Mouse (Mus musculus) embryo, embryonic 11.5 days (tissue): ENCODE data around the gene Gm10260.

Experiments used
- DNase-seq: peaks from one replicate; pipeline ENCODE4 v3.0.0-alpha.2; 2012; ENCODE audit warnings: low read depth, low spot score

Gene Gm10260

GRCm38 (mm10) chr13:97760532-97760931 lies at the start of gene Gm10260:
TSS of gene Gm10260 (minus strand) at chr13:97760632.
- no peak for DNase-seq

- no peak for DNase-seq
Measured at GRCm38 (mm10) chr13:97809828-97810227, 49.4 kb upstream of the Gm10260 start.

GRCm38 (mm10) chr13:97805907-97806306 lies 45.5 kb upstream of the Gm10260 start:
- DNase-seq: no peak

GRCm38 (mm10) chr13:97802386-97802785 lies 42.0 kb upstream of the Gm10260 start:
- DNase-seq: no peak

DNA sequence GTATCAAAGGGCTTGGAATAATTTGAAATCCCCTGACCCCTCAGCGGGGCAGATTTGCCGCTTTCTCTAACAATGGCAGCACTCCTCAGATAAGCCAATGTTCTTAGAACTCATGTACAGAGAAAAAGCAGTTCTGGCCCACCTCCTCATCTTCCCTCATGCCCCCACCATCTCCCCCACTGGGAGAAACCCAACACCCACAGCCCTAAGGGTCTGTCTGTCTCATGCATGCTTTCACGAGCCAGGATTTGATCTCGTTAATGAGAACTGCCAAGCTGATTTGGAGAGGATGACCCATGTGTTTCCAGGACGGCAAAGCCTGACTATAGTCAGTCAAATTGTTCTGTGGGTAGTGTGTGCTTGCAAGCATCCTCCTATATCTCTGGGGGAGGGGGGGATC lies 37.0 kb upstream of the Gm10260 start:
- DNase-seq: no peak

GRCm38 (mm10) chr13:97794780-97795179 lies 34.3 kb upstream of the Gm10260 start:
- DNase-seq: no peak

DNA sequence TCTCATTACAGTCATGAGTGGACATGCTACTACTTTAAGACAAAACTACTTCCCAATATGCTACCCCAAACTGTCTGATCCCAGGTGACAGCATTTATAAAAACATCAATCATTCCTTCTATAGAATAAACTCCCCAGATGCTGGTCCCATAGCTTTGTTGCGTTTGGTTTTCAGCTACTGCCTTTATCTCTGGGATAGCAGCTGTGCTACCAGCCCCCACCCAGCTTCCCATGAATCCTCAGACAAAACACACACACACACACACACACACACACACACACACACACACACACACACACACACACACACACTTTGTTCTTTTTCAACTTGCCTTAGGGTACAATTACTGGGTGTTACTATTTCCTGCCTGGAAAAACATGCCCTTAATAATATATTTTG lies 33.5 kb upstream of the Gm10260 start:
- DNase-seq: no peak

DNA sequence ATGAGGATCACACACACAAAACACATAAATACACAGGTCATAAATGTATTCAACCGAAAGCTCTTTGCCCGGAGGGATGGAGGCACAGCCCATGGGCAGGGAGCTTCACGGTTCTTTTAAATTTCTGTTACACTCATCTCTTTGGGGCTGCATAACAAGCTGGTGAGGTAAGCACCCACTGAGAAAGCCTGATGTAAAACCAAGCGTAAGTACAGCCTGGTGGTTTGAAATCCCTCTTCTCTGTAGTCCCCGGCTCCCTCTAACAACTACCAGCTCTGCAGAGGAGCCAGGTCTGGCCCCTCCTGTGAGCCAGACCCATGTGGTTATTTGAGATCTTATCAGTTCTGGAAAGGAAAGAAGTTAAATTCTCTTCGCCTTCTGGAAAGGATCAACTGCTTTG lies 31.2 kb upstream of the Gm10260 start:
- peak; percentile 30 for DNase-seq

- no peak for DNase-seq
Measured at GRCm38 (mm10) chr13:97789782-97790450, 29.5 kb upstream of the Gm10260 start.

DNA sequence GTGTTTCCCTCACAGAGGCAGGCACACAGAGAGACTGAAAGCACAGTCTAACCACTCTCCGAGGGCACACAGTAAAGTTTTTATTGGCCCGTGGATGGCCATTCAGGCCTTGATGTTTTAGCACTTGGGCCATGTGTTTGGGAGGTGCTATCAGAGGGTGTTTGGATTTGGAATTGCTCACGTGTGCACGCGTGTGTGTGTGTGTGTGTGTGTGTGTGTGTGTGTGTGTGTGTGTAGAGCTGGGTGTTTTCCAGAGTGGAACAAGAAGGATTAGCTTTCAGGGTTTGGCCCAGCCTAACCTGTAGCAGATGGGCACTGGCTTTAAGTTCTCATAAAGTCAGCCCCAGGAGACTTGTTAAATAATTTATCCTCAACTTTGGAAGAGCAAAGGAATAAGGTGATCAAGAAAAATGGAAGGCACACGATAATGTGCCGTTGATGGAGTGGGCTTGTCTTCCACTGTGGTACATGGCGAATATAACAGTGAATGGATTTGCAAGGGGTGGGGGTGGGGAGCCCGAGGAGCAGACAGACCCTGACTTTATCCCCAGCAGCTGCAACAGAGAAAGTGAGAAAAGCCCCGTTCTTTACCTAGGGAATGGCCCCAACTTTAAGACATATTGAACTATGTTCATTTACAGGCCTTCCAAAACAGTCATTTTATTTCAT lies 24.9 kb upstream of the Gm10260 start:
- DNase-seq: peak; percentile 38

- no peak for DNase-seq
Measured at GRCm38 (mm10) chr13:97783423-97784143, 23.2 kb upstream of the Gm10260 start.

- no peak for DNase-seq
Measured at GRCm38 (mm10) chr13:97782063-97782462, 21.6 kb upstream of the Gm10260 start.

DNA sequence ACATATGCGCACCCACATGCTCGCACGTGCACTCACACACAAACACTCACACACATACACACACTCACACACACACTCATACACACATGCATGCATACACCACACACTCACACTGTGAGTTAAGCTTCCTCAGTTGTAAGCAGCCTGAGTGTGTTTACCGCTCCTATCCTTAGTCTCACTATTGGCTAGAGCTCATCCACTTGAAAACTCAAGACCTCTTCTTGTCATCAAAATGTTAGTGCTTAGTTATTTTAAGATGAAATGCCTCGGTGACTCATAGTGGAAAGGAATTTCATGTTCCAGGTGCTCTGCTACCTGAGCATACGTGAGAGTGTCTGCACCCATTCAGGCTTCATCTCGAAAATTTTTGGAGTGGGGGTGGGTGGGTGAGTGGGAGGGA lies 21.2 kb upstream of the Gm10260 start:
- DNase-seq: no peak

DNA sequence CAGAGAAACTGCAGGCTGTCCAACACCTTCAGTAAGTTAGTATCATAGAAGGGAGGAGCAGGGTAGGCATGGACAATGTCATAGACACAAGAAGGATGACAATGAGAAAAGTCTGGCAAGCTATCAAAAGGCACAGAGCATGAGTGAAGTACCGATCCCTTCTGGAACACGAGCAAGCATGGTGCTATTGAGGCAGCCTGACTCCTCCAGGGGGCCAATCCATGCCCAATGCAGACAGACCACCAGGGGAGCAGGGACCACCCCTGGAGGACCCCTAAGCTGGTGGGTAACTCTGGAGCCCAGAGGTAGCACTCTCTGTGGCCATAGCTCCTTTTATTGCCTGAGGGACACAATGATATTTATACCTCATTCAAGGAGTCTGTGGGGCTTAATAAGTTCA lies 20.1 kb upstream of the Gm10260 start:
- no peak for DNase-seq

- DNase-seq: no peak
Measured at GRCm38 (mm10) chr13:97779657-97780445, 19.4 kb upstream of the Gm10260 start.

GRCm38 (mm10) chr13:97778698-97779194 lies 18.3 kb upstream of the Gm10260 start:
- no peak for DNase-seq

DNA sequence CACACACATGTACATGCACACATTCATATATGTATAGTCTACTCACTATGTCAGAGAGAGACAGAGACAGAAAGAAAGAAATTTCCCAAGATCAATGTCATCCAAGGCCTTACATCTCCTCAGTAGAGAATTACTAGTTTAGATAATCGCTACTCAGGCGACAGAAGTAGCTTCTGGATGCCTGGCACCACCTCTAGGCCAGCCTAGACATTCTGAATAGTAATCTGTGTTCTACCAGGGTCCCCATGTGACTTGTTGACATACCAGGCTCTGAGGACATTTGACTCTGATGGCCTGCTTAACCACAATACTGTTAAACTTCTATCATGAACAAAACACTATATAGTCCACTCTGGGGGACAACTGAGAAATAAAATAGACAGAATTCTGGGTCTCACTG lies 17.2 kb upstream of the Gm10260 start:
- DNase-seq: no peak

- no peak for DNase-seq
Measured at GRCm38 (mm10) chr13:97776702-97777101, 16.3 kb upstream of the Gm10260 start.

DNA sequence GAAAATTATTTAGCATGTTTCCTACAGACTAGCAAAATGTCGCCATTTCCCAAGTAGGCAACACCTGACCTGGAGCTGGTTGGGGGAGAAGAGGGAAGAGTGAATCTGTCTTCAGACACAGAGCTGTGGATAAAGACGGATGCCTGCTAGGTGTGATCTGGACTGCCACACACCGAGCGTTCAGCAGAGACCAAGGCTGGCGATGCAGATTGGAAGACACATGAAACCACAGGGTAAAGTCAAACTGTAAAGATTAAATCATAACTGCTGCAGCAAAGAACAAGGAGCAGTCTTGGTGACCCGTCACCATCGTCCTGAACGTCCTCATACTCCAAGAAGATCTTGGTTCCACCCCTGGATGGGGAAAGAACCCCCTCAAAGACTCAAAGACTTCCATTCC lies 15.5 kb upstream of the Gm10260 start:
- no peak for DNase-seq

GRCm38 (mm10) chr13:97774740-97775425 lies 14.5 kb upstream of the Gm10260 start:
- DNase-seq: peak; percentile 42

GRCm38 (mm10) chr13:97769205-97769604 lies 8.8 kb upstream of the Gm10260 start:
- DNase-seq: no peak
